Mouse (Mus musculus) embryonic facial prominence, embryonic 12.5 days (tissue): ENCODE results near the gene 4930467E23Rik. TPM values are rescaled to one million over a fixed set of nuclear protein-coding genes. Genes with fewer than 3 reads are reported as not detected.
"Not testable (repeated sequence)": the region's sequence is repeated elsewhere in the genome, so short reads cannot be mapped to it uniquely, and the experiment has no call there.

Source experiments
- ATAC-seq: fragments of 200-750 bp; cut with Nextera tagmentation; 2 replicates; pipeline ENCODE4 v1.8.0; 2017; ENCODE audit not compliant: insufficient number of reproducible peaks, insufficient read depth, low FRiP score, low TSS enrichment
- H3K27ac ChIP-seq: fragments of 300-500 bp; sonication (generic); 2 replicates; pipeline ENCODE4 v1.5.1; 2016; ENCODE audit warnings: mild to moderate bottlenecking
- H3K27me3 ChIP-seq: fragments of 300-500 bp; sonication (generic); 2 replicates; pipeline ENCODE4 v1.6.1; 2016; ENCODE audit warnings: mild to moderate bottlenecking, moderate library complexity
- H3K36me3 ChIP-seq: fragments of 300-500 bp; sonication (generic); 2 replicates; pipeline ENCODE4 v1.6.1; 2016; ENCODE audit warnings: mild to moderate bottlenecking
- H3K4me1 ChIP-seq: fragments of 300-500 bp; sonication (generic); 2 replicates; pipeline ENCODE4 v1.6.1; 2016
- H3K4me2 ChIP-seq: fragments of 300-500 bp; sonication (generic); replicated peaks from 2 replicates; pipeline ENCODE4 v1.6.1; 2016; ENCODE audit warnings: mild to moderate bottlenecking, moderate library complexity
- H3K4me3 ChIP-seq: fragments of 300-500 bp; sonication (generic); 2 replicates; pipeline ENCODE4 v1.5.1; 2016; ENCODE audit warnings: mild to moderate bottlenecking
- H3K9ac ChIP-seq: fragments of 300-500 bp; sonication (generic); 2 replicates; pipeline ENCODE4 v1.6.1; 2016; ENCODE audit warnings: mild to moderate bottlenecking, moderate library complexity
- H3K9me3 ChIP-seq: fragments of 300-500 bp; sonication (generic); 2 replicates; pipeline ENCODE4 v1.6.1; 2016; ENCODE audit warnings: mild to moderate bottlenecking, moderate library complexity
- WGBS: fragments of 180-500 bp; shearing (Covaris S2); methylation state at CpG from one replicate; pipeline ENCODE4 v1.1.7; 2016; 5-methylcytosine and 5-hydroxymethylcytosine counted together
- polyA plus RNA-seq: library from polyadenylated mRNA; unstranded; fragments of >200 nt; fragmentation: Nextera tagmentation; extraction: Ambion mirVana; gene quantifications from 2 replicates; pipeline ENCODE4 v1.2.1, GENCODE M21; 2016

The 4930467E23Rik gene
- polyA plus RNA-seq, 1 experiment from 2014 or later: not detected

GRCm38 (mm10) chr8:19713232-19713834 lies 16.0 kb upstream of the 4930467E23Rik start:
- not testable (repeated sequence) for H3K9ac ChIP-seq, H3K4me3 ChIP-seq, H3K4me2 ChIP-seq, H3K36me3 ChIP-seq, H3K27ac ChIP-seq, H3K9me3 ChIP-seq, H3K27me3 ChIP-seq, H3K4me1 ChIP-seq
- 81% methylated on average over 7 of the region's 7 CpGs for WGBS
- peak; percentile 80 for ATAC-seq

GRCm38 (mm10) chr8:19714426-19714825 lies 14.9 kb upstream of the 4930467E23Rik start:
- H3K4me1 ChIP-seq, ATAC-seq, H3K9me3 ChIP-seq, H3K4me2 ChIP-seq, H3K27me3 ChIP-seq, H3K27ac ChIP-seq, H3K36me3 ChIP-seq, H3K9ac ChIP-seq, H3K4me3 ChIP-seq: not testable (repeated sequence)
- WGBS: 80% methylated on average over 2 of the region's 2 CpGs

GRCm38 (mm10) chr8:19715266-19715665 lies 14.1 kb upstream of the 4930467E23Rik start:
- not testable (repeated sequence) for H3K9ac ChIP-seq, ATAC-seq, H3K4me3 ChIP-seq, H3K27ac ChIP-seq, H3K9me3 ChIP-seq, H3K4me1 ChIP-seq, H3K36me3 ChIP-seq, H3K4me2 ChIP-seq, H3K27me3 ChIP-seq
- WGBS: 82% methylated on average over 3 of the region's 3 CpGs

GRCm38 (mm10) chr8:19717851-19718250 lies 11.5 kb upstream of the 4930467E23Rik start:
- H3K36me3 ChIP-seq, ATAC-seq, H3K4me3 ChIP-seq, H3K4me1 ChIP-seq, H3K27ac ChIP-seq, H3K27me3 ChIP-seq, H3K9ac ChIP-seq, H3K4me2 ChIP-seq, H3K9me3 ChIP-seq: not testable (repeated sequence)
- WGBS: 88% methylated on average over 3 of the region's 3 CpGs

GRCm38 (mm10) chr8:19719513-19719912 lies 9.9 kb upstream of the 4930467E23Rik start:
- 69% methylated on average over 3 of the region's 3 CpGs for whole genome bisulfite sequencing
- H3K9ac ChIP-seq, H3K4me3 ChIP-seq, H3K4me2 ChIP-seq, H3K4me1 ChIP-seq, H3K9me3 ChIP-seq, H3K36me3 ChIP-seq, ATAC-seq, H3K27me3 ChIP-seq, H3K27ac ChIP-seq: not testable (repeated sequence)

GRCm38 (mm10) chr8:19724871-19725270 lies 4.5 kb upstream of the 4930467E23Rik start:
- H3K9me3 ChIP-seq, H3K9ac ChIP-seq, H3K36me3 ChIP-seq, H3K4me2 ChIP-seq, H3K4me3 ChIP-seq, H3K27me3 ChIP-seq, ATAC-seq, H3K4me1 ChIP-seq, H3K27ac ChIP-seq: not testable (repeated sequence)
- WGBS: 61% methylated on average over 2 of the region's 2 CpGs

GRCm38 (mm10) chr8:19751773-19752172 lies 22.4 kb downstream of the 4930467E23Rik start:
- not testable (repeated sequence) for H3K27ac ChIP-seq, H3K4me1 ChIP-seq, H3K9me3 ChIP-seq, H3K9ac ChIP-seq, H3K4me2 ChIP-seq, H3K36me3 ChIP-seq, H3K4me3 ChIP-seq, H3K27me3 ChIP-seq, ATAC-seq

- H3K4me1 ChIP-seq, H3K27ac ChIP-seq, H3K36me3 ChIP-seq, H3K9me3 ChIP-seq, H3K4me2 ChIP-seq, H3K4me3 ChIP-seq, ATAC-seq, H3K27me3 ChIP-seq, H3K9ac ChIP-seq: not testable (repeated sequence)
- 59% methylated on average over 3 of the region's 3 CpGs for WGBS
Observed at GRCm38 (mm10) chr8:19754178-19754577, 24.8 kb downstream of the 4930467E23Rik start.

- H3K9me3 ChIP-seq, H3K27me3 ChIP-seq, H3K9ac ChIP-seq, H3K36me3 ChIP-seq, H3K27ac ChIP-seq, H3K4me3 ChIP-seq, H3K4me2 ChIP-seq, H3K4me1 ChIP-seq, ATAC-seq: not testable (repeated sequence)
- 77% methylated on average over 3 of the region's 3 CpGs for WGBS
Observed at GRCm38 (mm10) chr8:19754961-19755360, 25.6 kb downstream of the 4930467E23Rik start.

GRCm38 (mm10) chr8:19761660-19762059 lies 32.3 kb downstream of the 4930467E23Rik start:
- 80% methylated on average over 5 of the region's 5 CpGs for WGBS
- H3K4me1 ChIP-seq, H3K9me3 ChIP-seq, H3K36me3 ChIP-seq, H3K9ac ChIP-seq, ATAC-seq, H3K4me3 ChIP-seq, H3K4me2 ChIP-seq, H3K27me3 ChIP-seq, H3K27ac ChIP-seq: not testable (repeated sequence)

GRCm38 (mm10) chr8:19762860-19763592 lies 33.6 kb downstream of the 4930467E23Rik start:
- not testable (repeated sequence) for H3K9me3 ChIP-seq, H3K36me3 ChIP-seq, H3K27me3 ChIP-seq, H3K9ac ChIP-seq, H3K4me1 ChIP-seq, H3K4me3 ChIP-seq, H3K4me2 ChIP-seq, H3K27ac ChIP-seq, ATAC-seq
- 72% methylated on average over 4 of the region's 4 CpGs for WGBS

GRCm38 (mm10) chr8:19765531-19765930 lies 36.2 kb downstream of the 4930467E23Rik start:
- not testable (repeated sequence) for ATAC-seq, H3K9ac ChIP-seq, H3K4me3 ChIP-seq

More at GRCm38 (mm10) chr8:19765531-19765930, 36.2 kb downstream of the 4930467E23Rik start:
- not testable (repeated sequence) for H3K9me3 ChIP-seq, H3K27ac ChIP-seq, H3K4me1 ChIP-seq, H3K36me3 ChIP-seq, H3K27me3 ChIP-seq, H3K4me2 ChIP-seq
